Mouse (Mus musculus) neutrophil, adult 5-6 weeks (primary cell): ENCODE data around the gene Lsm12. TPM values are rescaled to one million over a fixed set of nuclear protein-coding genes. Genes with fewer than 3 reads are reported as not detected.

ENCODE experiments used
- ATAC-seq: fragments of 151-379, 151-347 bp; 2 replicates; pipeline ENCODE4 v1.8.0; 2017; ENCODE audit warnings: mild to moderate bottlenecking, moderate TSS enrichment; ENCODE audit not compliant: insufficient number of reproducible peaks, poor library complexity, low FRiP score, severe bottlenecking; ENCODE audit errors: extremely low read depth
- total RNA-seq: library from RNA; stranded (forward); fragments of 200-1000 nt; gene quantifications from 2 replicates; pipeline ENCODE4 v1.2.3, GENCODE M21; 2017

Gene Lsm12
- total RNA-seq, 1 experiment from 2014 or later = 56.2 TPM

- ATAC-seq = no peak
These were observed 32.9 kb upstream of the Lsm12 start for GRCm38 (mm10) chr11:102217876-102218430.

- ATAC-seq = no peak
These were observed 32.3 kb upstream of the Lsm12 start for GRCm38 (mm10) chr11:102217396-102217795.

- no peak for ATAC-seq
These were observed 31.8 kb upstream of the Lsm12 start for GRCm38 (mm10) chr11:102216886-102217240.

- ATAC-seq = no peak
These were observed 31.2 kb upstream of the Lsm12 start for GRCm38 (mm10) chr11:102216056-102216885.

- ATAC-seq = no peak
These were observed 30.4 kb upstream of the Lsm12 start for GRCm38 (mm10) chr11:102215511-102215910.

- ATAC-seq = no peak
These were observed 29.5 kb upstream of the Lsm12 start for GRCm38 (mm10) chr11:102214430-102215156.

- no peak for ATAC-seq
These were observed 26.8 kb upstream of the Lsm12 start for GRCm38 (mm10) chr11:102211936-102212341.

GRCm38 (mm10) chr11:102211011-102211410 is 25.9 kb upstream of the Lsm12 start:
- no peak for ATAC-seq

- no peak for ATAC-seq
These were observed 25.1 kb upstream of the Lsm12 start for GRCm38 (mm10) chr11:102210185-102210584.

GRCm38 (mm10) chr11:102209742-102210141 is 24.6 kb upstream of the Lsm12 start:
- peak; percentile 60 for ATAC-seq

- ATAC-seq = no peak
These were observed 23.8 kb upstream of the Lsm12 start for GRCm38 (mm10) chr11:102208846-102209245.

GRCm38 (mm10) chr11:102207825-102208777 is 23.0 kb upstream of the Lsm12 start:
- no peak for ATAC-seq

GRCm38 (mm10) chr11:102206481-102206880 is 21.4 kb upstream of the Lsm12 start:
- no peak for ATAC-seq

GRCm38 (mm10) chr11:102201408-102201821 is 16.3 kb upstream of the Lsm12 start:
- no peak for ATAC-seq

- ATAC-seq = no peak
These were observed 14.8 kb upstream of the Lsm12 start for GRCm38 (mm10) chr11:102199856-102200255.

GRCm38 (mm10) chr11:102198245-102198644 is 13.1 kb upstream of the Lsm12 start:
- ATAC-seq = no peak

- ATAC-seq = no peak
These were observed 11.1 kb upstream of the Lsm12 start for GRCm38 (mm10) chr11:102196018-102196797.
